Mouse (Mus musculus): Measurements from ENCODE around the gene Vmn1r17. TPM values are rescaled to one million over a fixed set of nuclear protein-coding genes. Genes with fewer than 3 reads are reported as not detected.
"Not testable (repeated sequence)": the region's sequence is repeated elsewhere in the genome, so short reads cannot be mapped to it uniquely, and the experiment has no call there.

The Vmn1r17 gene
- polyA plus RNA-seq (2012; rRNA removed): not detected in 2 replicates

DNA sequence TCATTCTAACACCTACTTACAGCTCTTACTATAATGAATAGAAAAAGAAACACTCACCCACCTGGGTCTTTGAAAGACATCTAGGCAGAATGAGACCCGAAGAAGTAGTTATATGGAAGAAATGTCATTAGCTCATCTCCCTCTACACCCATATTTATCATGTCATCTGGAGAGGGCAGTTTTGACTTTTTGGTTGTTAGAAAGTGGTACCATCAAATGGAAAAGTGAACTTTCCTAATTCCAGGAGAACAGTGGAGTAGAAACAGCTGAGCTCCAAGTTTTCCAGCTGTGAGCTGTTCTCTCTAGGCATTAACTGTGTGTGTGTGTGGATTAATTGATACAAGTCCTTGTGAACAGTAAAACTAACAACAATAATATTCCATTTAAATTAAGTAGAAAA is at the start of gene Vmn1r17:
Gene Vmn1r17, minus strand, starts transcription at position 101 of the 400 bp plus-strand sequence.
- no peak within 1 kb of the TSS for H3K4me3 ChIP-seq (ENCODE audit: insufficient read depth, low read depth, low read length)
- H3K36me3 ChIP-seq (ENCODE audit: control insufficient read depth, insufficient read depth, low read length): no peaks in the 10 kb centered on the region
- no peak for DNase-seq
- no peaks in the 10 kb centered on the region for H3K4me1 ChIP-seq (ENCODE audit: control insufficient read depth, insufficient read depth, low read length)
- H3K27me3 ChIP-seq (replicated peaks; ENCODE audit: control insufficient read depth, insufficient read depth, low read length): no peaks in the 10 kb centered on the region
- no peak for TF ChIP-seq POLR2A (IDR thresholded peaks at IDR 0.05; ENCODE audit: low read depth, low read length)
- TF ChIP-seq CTCF (conservative IDR thresholded peaks at IDR 0.05; ENCODE audit: insufficient read depth, insufficient read length, low read depth, low read length): no peak
- WGBS: 84% methylated on average over 1 of the region's 1 CpGs
- no peak within 1 kb of the TSS for H3K27ac ChIP-seq (ENCODE audit: insufficient read depth, low read depth, low read length)

GRCm38 (mm10) chr6:57403480-57403879 is 40.0 kb upstream of the Vmn1r17 start, which contains the start of gene Vmn1r19:
Vmn1r19 (plus strand) TSS chr6:57403780.
- 63% methylated on average over 3 of the region's 3 CpGs for WGBS
- not testable (repeated sequence) for H3K4me1 ChIP-seq (ENCODE audit: control insufficient read depth, insufficient read depth, low read length); H3K27ac ChIP-seq (ENCODE audit: insufficient read depth, low read depth, low read length)

GRCm38 (mm10) chr6:57395683-57396082 is 32.2 kb upstream of the Vmn1r17 start, which contains the start of gene Vmn1r18:
Vmn1r18 (minus strand) TSS chr6:57395783.
- H3K4me1 ChIP-seq (ENCODE audit: control insufficient read depth, insufficient read depth, low read length): no peaks in the 10 kb centered on the region
- no peak within 1 kb of the TSS for H3K4me3 ChIP-seq (ENCODE audit: insufficient read depth, low read depth, low read length)
- no peak for TF ChIP-seq POLR2A (IDR thresholded peaks at IDR 0.05; ENCODE audit: low read depth, low read length)
- no peaks in the 10 kb centered on the region for H3K36me3 ChIP-seq (ENCODE audit: control insufficient read depth, insufficient read depth, low read length)
- DNase-seq: no peak
- H3K27me3 ChIP-seq (replicated peaks; ENCODE audit: control insufficient read depth, insufficient read depth, low read length): no peaks in the 10 kb centered on the region
- H3K27ac ChIP-seq (ENCODE audit: insufficient read depth, low read depth, low read length): no peak within 1 kb of the TSS

More at GRCm38 (mm10) chr6:57403480-57403879, 40.0 kb upstream of the Vmn1r17 start, which contains the start of gene Vmn1r19:
- H3K4me3 ChIP-seq (ENCODE audit: insufficient read depth, low read depth, low read length); H3K36me3 ChIP-seq (ENCODE audit: control insufficient read depth, insufficient read depth, low read length); DNase-seq; H3K27me3 ChIP-seq (replicated peaks; ENCODE audit: control insufficient read depth, insufficient read depth, low read length): not testable (repeated sequence)

DNA sequence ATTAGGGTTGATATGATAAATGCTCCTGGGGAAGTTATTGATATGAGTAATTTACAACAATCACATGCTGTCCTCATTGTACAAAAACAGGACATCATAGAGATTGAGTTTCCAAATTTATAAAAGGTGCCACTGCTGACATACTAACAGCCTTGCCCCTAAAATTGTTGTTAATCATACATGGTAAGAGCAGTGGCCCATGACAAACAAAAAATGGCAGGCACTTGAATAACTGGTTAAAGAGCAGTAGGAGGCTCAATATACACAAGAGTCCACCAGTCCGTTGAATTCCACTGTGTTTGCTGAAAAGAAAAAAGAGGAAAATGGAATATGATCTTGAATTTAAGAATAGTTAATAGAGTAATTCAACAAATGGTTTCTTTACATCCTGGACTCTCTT is 4.0 kb upstream of the Vmn1r17 start:
- peak; percentile 55 for DNase-seq
- no peaks in the 10 kb centered on the region for H3K36me3 ChIP-seq (ENCODE audit: control insufficient read depth, insufficient read depth, low read length)
- no peak overlapping the region for H3K4me3 ChIP-seq (ENCODE audit: insufficient read depth, low read depth, low read length)
- no peaks in the 10 kb centered on the region for H3K4me1 ChIP-seq (ENCODE audit: control insufficient read depth, insufficient read depth, low read length)
- H3K27ac ChIP-seq (ENCODE audit: insufficient read depth, low read depth, low read length): no peak overlapping the region
- H3K27me3 ChIP-seq (replicated peaks; ENCODE audit: control insufficient read depth, insufficient read depth, low read length): no peaks in the 10 kb centered on the region
- 57% methylated on average over 1 of the region's 1 CpGs for WGBS
- TF ChIP-seq CTCF (conservative IDR thresholded peaks at IDR 0.05; ENCODE audit: insufficient read depth, insufficient read length, low read depth, low read length) (no peak), POLR2A (IDR thresholded peaks at IDR 0.05; ENCODE audit: low read depth, low read length) (no peak)

DNA sequence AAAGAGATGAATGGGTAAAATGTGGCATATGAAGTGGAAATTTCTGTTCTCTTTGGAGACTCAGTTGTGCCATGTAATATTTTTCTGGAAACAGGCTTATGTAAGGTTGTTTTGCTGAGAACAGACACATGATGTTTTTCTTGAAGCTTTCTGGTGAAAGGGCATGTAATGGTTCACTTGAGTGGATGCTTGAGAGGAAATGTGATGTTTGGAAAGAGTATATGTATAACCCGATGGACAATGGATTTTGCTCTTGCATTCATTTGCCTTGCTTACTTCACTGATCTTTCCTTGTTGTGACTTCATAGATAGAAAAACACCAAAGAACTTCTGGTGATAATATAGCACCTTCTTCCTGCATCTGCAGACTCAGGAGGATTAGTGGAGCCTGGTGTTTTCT is 2.3 kb upstream of the Vmn1r17 start:
- H3K27me3 ChIP-seq (replicated peaks; ENCODE audit: control insufficient read depth, insufficient read depth, low read length); H3K4me3 ChIP-seq (ENCODE audit: insufficient read depth, low read depth, low read length); H3K4me1 ChIP-seq (ENCODE audit: control insufficient read depth, insufficient read depth, low read length); H3K36me3 ChIP-seq (ENCODE audit: control insufficient read depth, insufficient read depth, low read length); H3K27ac ChIP-seq (ENCODE audit: insufficient read depth, low read depth, low read length): not testable (repeated sequence)
- peak; percentile 55 for DNase-seq
- 78% methylated on average over 1 of the region's 1 CpGs for WGBS

GRCm38 (mm10) chr6:57356864-57357263 is 6.7 kb downstream of the Vmn1r17 start:
- WGBS: 68% methylated on average over 2 of the region's 2 CpGs
- H3K4me3 ChIP-seq (ENCODE audit: insufficient read depth, low read depth, low read length): no peak overlapping the region
- H3K36me3 ChIP-seq (ENCODE audit: control insufficient read depth, insufficient read depth, low read length): no peaks in the 10 kb centered on the region
- H3K27me3 ChIP-seq (replicated peaks; ENCODE audit: control insufficient read depth, insufficient read depth, low read length): no peaks in the 10 kb centered on the region
- H3K27ac ChIP-seq (ENCODE audit: insufficient read depth, low read depth, low read length): no peak overlapping the region
- DNase-seq: no peak
- H3K4me1 ChIP-seq (ENCODE audit: control insufficient read depth, insufficient read depth, low read length): no peaks in the 10 kb centered on the region
- TF ChIP-seq CTCF (conservative IDR thresholded peaks at IDR 0.05; ENCODE audit: insufficient read depth, insufficient read length, low read depth, low read length) (no peak), POLR2A (IDR thresholded peaks at IDR 0.05; ENCODE audit: low read depth, low read length) (no peak)

- Histone ChIP-seq H3K36me3 (ENCODE audit: control insufficient read depth, insufficient read depth, low read length) (no peaks in the 10 kb centered on the region), H3K4me1 (ENCODE audit: control insufficient read depth, insufficient read depth, low read length) (no peaks in the 10 kb centered on the region), H3K27ac (ENCODE audit: insufficient read depth, low read depth, low read length) (no peak within 1 kb of the TSS), H3K4me3 (ENCODE audit: insufficient read depth, low read depth, low read length) (no peak within 1 kb of the TSS), H3K27me3 (replicated peaks; ENCODE audit: control insufficient read depth, insufficient read depth, low read length) (no peaks in the 10 kb centered on the region)
- no peak for DNase-seq
- TF ChIP-seq CTCF (conservative IDR thresholded peaks at IDR 0.05; ENCODE audit: insufficient read depth, insufficient read length, low read depth, low read length): no peak
- no peak for TF ChIP-seq POLR2A (IDR thresholded peaks at IDR 0.05; ENCODE audit: low read depth, low read length)
- 71% methylated on average over 3 of the region's 3 CpGs for WGBS
Observed at GRCm38 (mm10) chr6:57329394-57329793, 34.1 kb downstream of the Vmn1r17 start, which contains the start of gene Vmn1r16. Vmn1r16 (minus strand) TSS chr6:57329494.

GRCm38 (mm10) chr6:57326176-57326575 is 37.4 kb downstream of the Vmn1r17 start:
- H3K4me1 ChIP-seq (ENCODE audit: control insufficient read depth, insufficient read depth, low read length): no peaks in the 10 kb centered on the region
- no peak overlapping the region for H3K27ac ChIP-seq (ENCODE audit: insufficient read depth, low read depth, low read length)
- no peaks in the 10 kb centered on the region for H3K36me3 ChIP-seq (ENCODE audit: control insufficient read depth, insufficient read depth, low read length)
- H3K4me3 ChIP-seq (ENCODE audit: insufficient read depth, low read depth, low read length): no peak overlapping the region
- no peaks in the 10 kb centered on the region for H3K27me3 ChIP-seq (replicated peaks; ENCODE audit: control insufficient read depth, insufficient read depth, low read length)
- no peak for DNase-seq
- no peak for TF ChIP-seq CTCF (conservative IDR thresholded peaks at IDR 0.05; ENCODE audit: insufficient read depth, insufficient read length, low read depth, low read length)

Other genes with a start within 250 kb of the Vmn1r17 start
- not detected in 2 replicates for gene Vmn1r11, start 230.3 kb downstream of the Vmn1r17 start, polyA plus RNA-seq (2012; rRNA removed)
- gene Vmn1r12, start 206.8 kb downstream of the Vmn1r17 start, polyA plus RNA-seq (2012; rRNA removed): not detected in 2 replicates
- not detected in 2 replicates for gene Vmn1r13, start 160.4 kb downstream of the Vmn1r17 start, polyA plus RNA-seq (2012; rRNA removed)
- not detected in 2 replicates for gene Vmn1r14, start 132.0 kb downstream of the Vmn1r17 start, polyA plus RNA-seq (2012; rRNA removed)
- not detected in 2 replicates for gene Vmn1r15, start 105.8 kb downstream of the Vmn1r17 start, polyA plus RNA-seq (2012; rRNA removed)
- gene Vmn1r16, start 34.2 kb downstream of the Vmn1r17 start, polyA plus RNA-seq (2012; rRNA removed): not detected in 2 replicates
- not detected in 2 replicates for gene Vmn1r18, start 32.1 kb upstream of the Vmn1r17 start, polyA plus RNA-seq (2012; rRNA removed)
- gene Vmn1r19, start 40.1 kb upstream of the Vmn1r17 start, polyA plus RNA-seq (2012; rRNA removed): 0.23 TPM in 2 replicates
- 0.30 and 0.45 TPM in 2 replicates for gene Vmn1r20, start 65.2 kb upstream of the Vmn1r17 start, polyA plus RNA-seq (2012; rRNA removed)
- 3.2 and 6.2 TPM in 2 replicates for gene Ppm1k, start 171.7 kb upstream of the Vmn1r17 start, polyA plus RNA-seq (2012; rRNA removed)
- 3.5 and 4.0 TPM in 2 replicates for gene Herc6, start 217.3 kb upstream of the Vmn1r17 start, polyA plus RNA-seq (2012; rRNA removed)